Mouse (Mus musculus) MEL (cell line): ENCODE measurements around the gene Arl3. TPM values are rescaled to one million over a fixed set of nuclear protein-coding genes. Genes with fewer than 3 reads are reported as not detected.

Experiments
- DNase-seq: peaks from one replicate; pipeline ENCODE4 v3.0.0; 2011; ENCODE audit warnings: low read depth, low spot score
- H3K27ac ChIP-seq: 2 replicates; pipeline ENCODE4 v1.5.1; 2012; ENCODE audit warnings: low read depth, mild to moderate bottlenecking, control low read depth, low read length, moderate library complexity; ENCODE audit not compliant: control insufficient read depth
- H3K27me3 ChIP-seq, 2 experiments: fragments of 150-350 bp in 1 of 2; sonication (generic) in 1 of 2; 2 replicates each; pipeline ENCODE4 v1.6.1; 2012; ENCODE audit warnings: low read length in 2 of 2, mild to moderate bottlenecking in 2 of 2, improper control_type of control experiment in 1 of 2, moderate library complexity in 1 of 2; ENCODE audit not compliant: insufficient read depth in 2 of 2, control insufficient read depth in 1 of 2
- H3K36me3 ChIP-seq, 2 experiments: 2 replicates each; pipeline ENCODE4 v1.6.1; 2012 to 2014; ENCODE audit warnings: low read length in 2 of 2, improper control_type of control experiment in 1 of 2, inconsistent platforms in 1 of 2, mild to moderate bottlenecking in 1 of 2; ENCODE audit not compliant: insufficient read depth in 2 of 2, control insufficient read depth in 1 of 2
- H3K4me1 ChIP-seq, 2 experiments: fragments of 150-350 bp in 1 of 2; sonication (generic) in 1 of 2; 2 replicates each; pipeline ENCODE4 v1.6.1; 2012; ENCODE audit warnings: low read length in 2 of 2, improper control_type of control experiment in 1 of 2, mild to moderate bottlenecking in 1 of 2; ENCODE audit not compliant: insufficient read depth in 2 of 2, control insufficient read depth in 1 of 2
- H3K4me3 ChIP-seq, 2 experiments: fragments of 150-350 bp in 1 of 2; sonication (generic) in 1 of 2; 2 replicates each; pipeline ENCODE4 v1.5.1; 2012; ENCODE audit warnings: low read depth in 2 of 2, low read length in 2 of 2, mild to moderate bottlenecking in 2 of 2, moderate library complexity in 2 of 2, control low read depth in 1 of 2, improper control_type of control experiment in 1 of 2; ENCODE audit not compliant: control insufficient read depth in 1 of 2, insufficient read depth in 1 of 2
- H3K79me2 ChIP-seq: 2 replicates; pipeline ENCODE4 v1.6.1; 2012; ENCODE audit warnings: mild to moderate bottlenecking, low read length, moderate library complexity; ENCODE audit not compliant: control insufficient read depth, poor library complexity, insufficient read depth
- H3K9ac ChIP-seq: 2 replicates; pipeline ENCODE4 v1.6.1; 2012; ENCODE audit warnings: low read depth, mild to moderate bottlenecking, control low read depth, low read length, moderate library complexity; ENCODE audit not compliant: control insufficient read depth, poor library complexity, severe bottlenecking
- H3K9me3 ChIP-seq: fragments of 150-350 bp; sonication (generic); replicated peaks from 2 replicates; pipeline ENCODE4 v1.6.1; 2012; ENCODE audit warnings: mild to moderate bottlenecking, low read length, improper control_type of control experiment, moderate library complexity; ENCODE audit not compliant: insufficient read depth
- CHD1 ChIP-seq: IDR thresholded peaks from 2 replicates; pipeline ENCODE4 v1.6.1; 2012; ENCODE audit warnings: low read depth, mild to moderate bottlenecking, inconsistent platforms, low read length, improper control_type of control experiment
- CHD2 ChIP-seq: IDR thresholded peaks from 2 replicates; pipeline ENCODE4 v1.6.1; 2011; ENCODE audit warnings: low read length, improper control_type of control experiment
- CTCF ChIP-seq, 3 experiments: IDR thresholded peaks in 2 of 3; conservative IDR thresholded peaks in 1 of 3; 2 replicates each; pipeline ENCODE4 v1.5.1; 2011 to 2012; ENCODE audit warnings: low read length in 3 of 3, low read depth in 2 of 3, mild to moderate bottlenecking in 2 of 3, improper control_type of control experiment in 1 of 3, inconsistent platforms in 1 of 3, mixed read lengths in 1 of 3, moderate library complexity in 1 of 3; ENCODE audit not compliant: control insufficient read depth in 1 of 3, insufficient read depth in 1 of 3, poor library complexity in 1 of 3, severe bottlenecking in 1 of 3
- E2F4 ChIP-seq: IDR thresholded peaks from 2 replicates; pipeline ENCODE4 v1.6.1; 2011; ENCODE audit warnings: low read depth, low read length, improper control_type of control experiment, borderline replicate concordance
- ELF1 ChIP-seq: IDR thresholded peaks from 2 replicates; pipeline ENCODE4 v1.6.1; 2014; ENCODE audit warnings: low read depth, mild to moderate bottlenecking, inconsistent platforms, low read length, improper control_type of control experiment, moderate library complexity
- EP300 ChIP-seq, 2 experiments: IDR thresholded peaks; 2 replicates each; pipeline ENCODE4 v1.6.1; 2011; ENCODE audit warnings: improper control_type of control experiment in 2 of 2, low read length in 2 of 2, low read depth in 1 of 2, mild to moderate bottlenecking in 1 of 2
- ETS1 ChIP-seq: IDR thresholded peaks from 2 replicates; pipeline ENCODE4 v1.6.1; 2012; ENCODE audit warnings: low read depth, mild to moderate bottlenecking, inconsistent platforms, low read length, improper control_type of control experiment, moderate library complexity
- GABPA ChIP-seq: IDR thresholded peaks from 2 replicates; pipeline ENCODE4 v1.6.1; 2012; ENCODE audit warnings: low read depth, mild to moderate bottlenecking, inconsistent platforms, low read length, improper control_type of control experiment, moderate library complexity
- GATA1 ChIP-seq: IDR thresholded peaks from 2 replicates; pipeline ENCODE4 v1.6.1; 2011; ENCODE audit warnings: low read depth, low read length, improper control_type of control experiment
- HCFC1 ChIP-seq: IDR thresholded peaks from 2 replicates; pipeline ENCODE4 v1.6.1; 2012; ENCODE audit warnings: low read depth, mild to moderate bottlenecking, inconsistent platforms, low read length, improper control_type of control experiment, moderate library complexity
- JUND ChIP-seq: IDR thresholded peaks from 2 replicates; pipeline ENCODE4 v1.6.1; 2011; ENCODE audit warnings: low read depth, mild to moderate bottlenecking, improper control_type of control experiment, low read length
- KAT2A ChIP-seq: conservative IDR thresholded peaks from 2 replicates; pipeline ENCODE4 v1.6.1; 2012; ENCODE audit warnings: low read depth, low read length, improper control_type of control experiment, inconsistent platforms
- MAFK ChIP-seq: IDR thresholded peaks from 2 replicates; pipeline ENCODE4 v1.6.1; 2011; ENCODE audit warnings: low read depth, mild to moderate bottlenecking, low read length, improper control_type of control experiment, borderline replicate concordance
- MAX ChIP-seq: IDR thresholded peaks from 2 replicates; pipeline ENCODE4 v1.6.1; 2011; ENCODE audit warnings: low read length, improper control_type of control experiment
- MAZ ChIP-seq: IDR thresholded peaks from 2 replicates; pipeline ENCODE4 v1.6.1; 2012; ENCODE audit warnings: low read depth, mild to moderate bottlenecking, inconsistent platforms, low read length, improper control_type of control experiment
- MEF2A ChIP-seq: IDR thresholded peaks from 2 replicates; pipeline ENCODE4 v1.6.1; 2014; ENCODE audit warnings: low read depth, mild to moderate bottlenecking, inconsistent platforms, low read length, improper control_type of control experiment; ENCODE audit not compliant: poor library complexity, insufficient replicate concordance, severe bottlenecking; ENCODE audit errors: extremely low read depth
- MYB ChIP-seq: IDR thresholded peaks from 2 replicates; pipeline ENCODE4 v1.6.1; 2011; ENCODE audit warnings: mild to moderate bottlenecking, low read depth, low read length, improper control_type of control experiment
- NRF1 ChIP-seq: IDR thresholded peaks from 2 replicates; pipeline ENCODE4 v1.6.1; 2014; ENCODE audit warnings: low read depth, mild to moderate bottlenecking, inconsistent platforms, low read length, improper control_type of control experiment, moderate library complexity; ENCODE audit not compliant: poor library complexity, insufficient read depth, severe bottlenecking
- POLR2A ChIP-seq, 2 experiments: IDR thresholded peaks; 2 replicates each; pipeline ENCODE4 v1.6.1; 2011 to 2012; ENCODE audit warnings: low read length in 2 of 2, mild to moderate bottlenecking in 2 of 2, control low read depth in 1 of 2, improper control_type of control experiment in 1 of 2, low read depth in 1 of 2, moderate library complexity in 1 of 2; ENCODE audit not compliant: control insufficient read depth in 1 of 2, insufficient read depth in 1 of 2, poor library complexity in 1 of 2
- POLR2AphosphoS5 ChIP-seq: IDR thresholded peaks from 2 replicates; pipeline ENCODE4 v1.6.1; 2012; ENCODE audit warnings: low read depth, borderline replicate concordance, mild to moderate bottlenecking, inconsistent platforms, low read length, moderate library complexity, mixed read lengths
- RAD21 ChIP-seq: IDR thresholded peaks from 2 replicates; pipeline ENCODE4 v1.6.1; 2011; ENCODE audit warnings: mild to moderate bottlenecking, low read depth, low read length, improper control_type of control experiment
- RCOR1 ChIP-seq: IDR thresholded peaks from 2 replicates; pipeline ENCODE4 v1.6.1; 2012; ENCODE audit warnings: low read depth, mild to moderate bottlenecking, inconsistent platforms, low read length, improper control_type of control experiment
- SMC3 ChIP-seq: IDR thresholded peaks from 2 replicates; pipeline ENCODE4 v1.6.1; 2011; ENCODE audit warnings: low read depth, low read length, improper control_type of control experiment
- TAL1 ChIP-seq: IDR thresholded peaks from 2 replicates; pipeline ENCODE4 v1.6.1; 2012; ENCODE audit warnings: mild to moderate bottlenecking, inconsistent platforms, low read length, moderate library complexity, mixed read lengths
- TBP ChIP-seq: IDR thresholded peaks from 2 replicates; pipeline ENCODE4 v1.8.0; 2011; ENCODE audit warnings: low read depth, low read length, improper control_type of control experiment
- TCF12 ChIP-seq: IDR thresholded peaks from 2 replicates; pipeline ENCODE4 v1.6.1; 2014; ENCODE audit warnings: low read depth, mild to moderate bottlenecking, inconsistent platforms, low read length, improper control_type of control experiment, moderate library complexity
- UBTF ChIP-seq: IDR thresholded peaks from 2 replicates; pipeline ENCODE4 v1.6.1; 2012; ENCODE audit warnings: low read depth, mild to moderate bottlenecking, inconsistent platforms, low read length, improper control_type of control experiment, moderate library complexity, borderline replicate concordance; ENCODE audit not compliant: insufficient read depth
- USF1 ChIP-seq: IDR thresholded peaks from 2 replicates; pipeline ENCODE4 v1.6.1; 2014; ENCODE audit warnings: low read depth, mild to moderate bottlenecking, inconsistent platforms, low read length, improper control_type of control experiment, moderate library complexity
- USF2 ChIP-seq, 2 experiments: IDR thresholded peaks; 2 replicates each; pipeline ENCODE4 v1.6.1; 2011 to 2012; ENCODE audit warnings: improper control_type of control experiment in 2 of 2, low read length in 2 of 2, borderline replicate concordance in 1 of 2, inconsistent platforms in 1 of 2, low read depth in 1 of 2, mild to moderate bottlenecking in 1 of 2; ENCODE audit not compliant: insufficient read depth in 1 of 2
- ZC3H11A ChIP-seq: IDR thresholded peaks from 2 replicates; pipeline ENCODE4 v1.6.1; 2012; ENCODE audit warnings: low read depth, mild to moderate bottlenecking, inconsistent platforms, low read length, improper control_type of control experiment
- ZKSCAN1 ChIP-seq: IDR thresholded peaks from 2 replicates; pipeline ENCODE4 v1.6.1; 2012; ENCODE audit warnings: low read depth, mild to moderate bottlenecking, inconsistent platforms, low read length, improper control_type of control experiment, moderate library complexity
- ZMIZ1 ChIP-seq: IDR thresholded peaks from 2 replicates; pipeline ENCODE4 v1.6.1; 2012; ENCODE audit warnings: low read depth, mild to moderate bottlenecking, inconsistent platforms, low read length, improper control_type of control experiment, moderate library complexity
- ZNF384 ChIP-seq: IDR thresholded peaks from 2 replicates; pipeline ENCODE4 v1.6.1; 2012; ENCODE audit warnings: low read depth, mild to moderate bottlenecking, inconsistent platforms, low read length, improper control_type of control experiment
- polyA plus RNA-seq, 2 experiments: library from polyadenylated mRNA; stranded (reverse) in 1 of 2; unstranded in 1 of 2; fragments of >175 nt in 1 of 2; fragments of >200 nt in 1 of 2; gene quantifications; 2 replicates each; pipeline versions ENCODE4 v1.2.1 to v1.2.4; 2012; ENCODE audit warnings: low replicate concordance in 2 of 2, low read depth in 1 of 2; ENCODE audit not compliant: insufficient read length in 2 of 2, insufficient read depth in 1 of 2, missing spikeins in 1 of 2
- total RNA-seq: library from RNA; depleted of rRNA; stranded (reverse); fragments of 300-350 nt; gene quantifications from 2 replicates; pipeline ENCODE4 v1.2.3, GENCODE M21; 2012; rRNA removed

The Arl3 gene
- total RNA-seq (62.4 and 74.8 TPM in 2 replicates), polyA plus RNA-seq (100 to 1,000 TPM in 1 of 2 experiments, not detected in 1; 123 TPM)

- DNase-seq = peak; percentile 100
- Histone ChIP-seq H3K9me3 (no peaks in the 10 kb centered on the region), H3K27ac (peak within 1 kb of the TSS; percentile 47)
- no peak for TF ChIP-seq USF2 (IDR thresholded peaks at IDR 0.05; ENCODE audit: borderline replicate concordance in 1 of 2, insufficient read depth in 1 of 2, low read depth in 1 of 2, low read length in 2 of 2)
- no peak for TF ChIP-seq GATA1
- no peak for TF ChIP-seq CHD1
- 0 out of 2 replicates have a peak, but pooled peaks have one; percentile 30 for TF ChIP-seq POLR2AphosphoS5
- peak; percentile 92 for TF ChIP-seq MAZ
- TF ChIP-seq MEF2A = no peak
- no peak for TF ChIP-seq ZNF384
- TF ChIP-seq NRF1 = peak; percentile 90
- no peak for TF ChIP-seq CHD2
- peak; percentile 87 for TF ChIP-seq TBP
- TF ChIP-seq UBTF = 0 out of 2 replicates have a peak, but pooled peaks have one; percentile 55
- TF ChIP-seq MAFK = no peak
- no peak; the same call in 1 of the 2 replicates for TF ChIP-seq RCOR1
- TF ChIP-seq ZKSCAN1 = no peak
- peak; percentile 94 to 99 for TF ChIP-seq POLR2A (IDR thresholded peaks at IDR 0.05; ENCODE audit: control insufficient read depth in 1 of 2, insufficient read depth in 1 of 2, low read depth in 1 of 2, low read length in 2 of 2, poor library complexity in 1 of 2)
- no peak; the same call in 1 of the 2 replicates for TF ChIP-seq E2F4
- TF ChIP-seq EP300 (IDR thresholded peaks at IDR 0.05; ENCODE audit: low read depth in 1 of 2, low read length in 2 of 2) = no peak
- TF ChIP-seq USF1 = peak; percentile 92
- no peak; the same call in 1 of the 2 replicates for TF ChIP-seq KAT2A
- no peak for TF ChIP-seq TAL1
- peak; percentile 72 for TF ChIP-seq ELF1
- TF ChIP-seq MAX = peak; percentile 85
- TF ChIP-seq ZMIZ1 = peak; percentile 91; the same call in 1 of the 2 replicates
- peak in 2 of 3 experiments; percentile 22 to 23; a peak in 3 of 6 replicates for TF ChIP-seq CTCF (IDR thresholded peaks at IDR 0.05 in 2 of 3, conservative IDR thresholded peaks at IDR 0.05 in 1 of 3; ENCODE audit: control insufficient read depth in 1 of 3, insufficient read depth in 1 of 3, low read depth in 2 of 3, low read length in 3 of 3, poor library complexity in 1 of 3, severe bottlenecking in 1 of 3)
- TF ChIP-seq ZC3H11A = no peak
- TF ChIP-seq TCF12 = peak; percentile 59
- peak; percentile 68 for TF ChIP-seq HCFC1
- no peak for TF ChIP-seq SMC3
- TF ChIP-seq GABPA = no peak
- peak; percentile 48; the same call in 1 of the 2 replicates for TF ChIP-seq ETS1
- no peak for TF ChIP-seq MYB
- TF ChIP-seq RAD21 = no peak
- no peak for TF ChIP-seq JUND
Observed at GRCm38 (mm10) chr19:46572951-46573937, at the start of gene Arl3, which contains the start of gene Sfxn2. Arl3 (minus strand) TSS chr19:46573198. Sfxn2 (plus strand) TSS chr19:46573365.

More at GRCm38 (mm10) chr19:46572951-46573937, at the start of gene Arl3, which contains the start of gene Sfxn2:
- Histone ChIP-seq H3K27me3 (no peaks in the 10 kb centered on the region), H3K9ac (peak within 1 kb of the TSS; percentile 68), H3K79me2 (peaks cover 5% of the 10 kb centered on the region), H3K4me1 (peaks cover 8 to 15% of the 10 kb centered on the region in 2 experiments), H3K4me3 (peak within 1 kb of the TSS; percentile 73 to 81), H3K36me3 (peaks cover 0 to 19% of the 10 kb centered on the region in 2 experiments; a peak in 2 of 4 replicates)
